Mouse (Mus musculus) forebrain, postnatal 0 days (tissue): ENCODE data around the gene Soat2. TPM values are rescaled to one million over a fixed set of nuclear protein-coding genes. Genes with fewer than 3 reads are reported as not detected.

Source experiments
- ATAC-seq: fragments of 200-750 bp; cut with Nextera tagmentation; 2 replicates; pipeline ENCODE4 v1.8.0; 2017; ENCODE audit warnings: mild to moderate bottlenecking, moderate library complexity
- DNase-seq: peaks from one replicate; pipeline ENCODE4 v3.0.0-alpha.2; 2015
- H3K27ac ChIP-seq: fragments of 300-500 bp; sonication (generic); 2 replicates; pipeline ENCODE4 v1.5.1; 2014; ENCODE audit warnings: low read depth, mild to moderate bottlenecking, antibody characterized with exemption, low read length, moderate library complexity, mixed read lengths
- H3K27me3 ChIP-seq: fragments of 300-500 bp; sonication (generic); 2 replicates; pipeline ENCODE4 v1.6.1; 2014; ENCODE audit warnings: mild to moderate bottlenecking, low read length, mixed read lengths; ENCODE audit not compliant: insufficient read depth
- H3K36me3 ChIP-seq: fragments of 300-500 bp; sonication (generic); 2 replicates; pipeline ENCODE4 v1.6.1; 2014; ENCODE audit warnings: mild to moderate bottlenecking, moderate library complexity; ENCODE audit not compliant: insufficient read depth
- H3K4me1 ChIP-seq: fragments of 300-500 bp; sonication (generic); 2 replicates; pipeline ENCODE4 v1.6.1; 2014; ENCODE audit warnings: antibody characterized with exemption; ENCODE audit not compliant: insufficient read depth
- H3K4me2 ChIP-seq: fragments of 300-500 bp; sonication (generic); 2 replicates; pipeline ENCODE4 v1.6.1; 2014; ENCODE audit warnings: low read depth, mild to moderate bottlenecking, moderate library complexity
- H3K4me3 ChIP-seq: fragments of 300-500 bp; sonication (generic); 2 replicates; pipeline ENCODE4 v1.5.1; 2014; ENCODE audit warnings: low read depth, low read length, mixed read lengths
- H3K9ac ChIP-seq: fragments of 300-500 bp; sonication (generic); 2 replicates; pipeline ENCODE4 v1.6.1; 2014; ENCODE audit warnings: mild to moderate bottlenecking
- H3K9me3 ChIP-seq: fragments of 300-500 bp; sonication (generic); 2 replicates; pipeline ENCODE4 v1.6.1; 2016; ENCODE audit warnings: low read length
- CTCF ChIP-seq: sonication (generic); IDR thresholded peaks from 2 replicates; pipeline ENCODE4 v1.5.1; 2016; ENCODE audit warnings: antibody characterized with exemption, control low read depth, low read depth
- WGBS: fragments of 180-500 bp; shearing (Covaris S2); extraction: QIAGEN DNeasy Blood & Tissue Kit; methylation state at CpG from one replicate; pipeline ENCODE4 v1.1.7; 2014; 5-methylcytosine and 5-hydroxymethylcytosine counted together
- polyA plus RNA-seq: library from polyadenylated mRNA; unstranded; fragments of >200 nt; fragmentation: Nextera tagmentation; extraction: Ambion mirVana; gene quantifications from 2 replicates; pipeline ENCODE4 v1.2.1, GENCODE M21; 2015
- total RNA-seq: library from RNA; depleted of rRNA; stranded (reverse); fragments of >200 nt; gene quantifications from 2 replicates; pipeline ENCODE4 v1.2.3, GENCODE M21; 2014

Soat2 gene
- total and polyA plus RNA-seq, 2 experiments from 2014 or later: 0.10 to 0.12 TPM

- H3K4me2 ChIP-seq: no peak overlapping the region
- no peak overlapping the region; the same call in 1 of the 2 replicates for H3K9ac ChIP-seq
- H3K27me3 ChIP-seq: no peaks in the 10 kb centered on the region
- no peak overlapping the region for H3K27ac ChIP-seq
- 86% methylated on average over 4 of the region's 4 CpGs for WGBS
- no peak for ATAC-seq
- no peak for DNase-seq
- H3K4me1 ChIP-seq: no peaks in the 10 kb centered on the region
- H3K36me3 ChIP-seq: peaks cover 32% of the 10 kb centered on the region
- H3K4me3 ChIP-seq: no peak overlapping the region
- H3K9me3 ChIP-seq: no peaks in the 10 kb centered on the region
- TF ChIP-seq CTCF: no peak
Measured at GRCm38 (mm10) chr15:102113674-102114073, 36.7 kb upstream of the Soat2 start.

- no peak overlapping the region for H3K4me3 ChIP-seq
- no peak overlapping the region for H3K27ac ChIP-seq
- no peak overlapping the region for H3K4me2 ChIP-seq
- H3K4me1 ChIP-seq: no peaks in the 10 kb centered on the region
- ATAC-seq (no peak), DNase-seq (no peak)
- no peak overlapping the region for H3K9ac ChIP-seq
- 84% methylated on average over 7 of the region's 7 CpGs for WGBS
- H3K36me3 ChIP-seq: peaks cover 43% of the 10 kb centered on the region
- no peaks in the 10 kb centered on the region for H3K9me3 ChIP-seq
- no peaks in the 10 kb centered on the region for H3K27me3 ChIP-seq
- no peak for TF ChIP-seq CTCF
Measured at GRCm38 (mm10) chr15:102114651-102115260, 35.6 kb upstream of the Soat2 start.

DNA sequence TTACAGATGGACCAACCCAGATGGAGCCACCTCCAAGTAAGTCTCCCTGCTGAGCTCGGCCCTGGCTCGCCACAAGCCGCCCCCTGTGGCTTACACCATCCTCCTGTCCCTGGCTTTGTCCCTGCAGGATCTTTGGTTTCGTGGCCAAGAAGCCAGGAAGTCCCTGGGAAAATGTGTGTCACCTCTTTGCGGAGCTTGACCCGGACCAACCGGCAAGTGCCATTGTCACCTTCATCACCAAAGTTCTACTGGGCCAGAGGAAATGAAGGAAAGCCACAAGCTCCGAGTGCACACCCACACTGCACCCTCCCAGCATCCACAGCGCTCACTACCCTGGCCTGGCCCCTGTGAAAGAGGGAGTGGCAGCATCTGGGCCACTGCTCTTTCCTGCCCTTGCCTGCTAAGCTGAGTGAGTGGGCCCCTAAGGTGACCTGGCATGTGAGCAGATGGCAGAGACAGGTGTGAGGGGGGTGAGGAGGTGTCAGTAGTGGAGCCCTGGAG, 34.5 kb upstream of the Soat2 start:
- H3K27me3 ChIP-seq: no peaks in the 10 kb centered on the region
- DNase-seq (no peak), ATAC-seq (no peak)
- H3K9me3 ChIP-seq: no peaks in the 10 kb centered on the region
- H3K4me1 ChIP-seq: no peaks in the 10 kb centered on the region
- H3K9ac ChIP-seq: no peak overlapping the region
- WGBS: 67% methylated on average over 9 of the region's 9 CpGs
- H3K36me3 ChIP-seq: peaks cover 51% of the 10 kb centered on the region
- H3K4me3 ChIP-seq: no peak overlapping the region
- H3K4me2 ChIP-seq: no peak overlapping the region
- no peak overlapping the region for H3K27ac ChIP-seq
- no peak for TF ChIP-seq CTCF

- Histone ChIP-seq H3K9me3 (no peaks in the 10 kb centered on the region), H3K4me1 (no peaks in the 10 kb centered on the region), H3K36me3 (peaks cover 62% of the 10 kb centered on the region), H3K4me2 (no peak overlapping the region), H3K4me3 (no peak overlapping the region), H3K9ac (no peak overlapping the region), H3K27ac (peak overlapping the region; percentile 59), H3K27me3 (no peaks in the 10 kb centered on the region)
- ATAC-seq (peak; percentile 51), DNase-seq (peak; percentile 54)
- no peak for TF ChIP-seq CTCF
- 47% methylated on average over 11 of the region's 11 CpGs for WGBS
Measured at GRCm38 (mm10) chr15:102116753-102117415, 33.4 kb upstream of the Soat2 start.

GRCm38 (mm10) chr15:102117461-102118443, 32.6 kb upstream of the Soat2 start:
- ATAC-seq (peak; percentile 27; the same call in 1 of the 2 replicates), DNase-seq (no peak)
- TF ChIP-seq CTCF: peak; percentile 65
- Histone ChIP-seq H3K27me3 (no peaks in the 10 kb centered on the region), H3K36me3 (peaks cover 68% of the 10 kb centered on the region), H3K9ac (no peak overlapping the region), H3K4me3 (no peak overlapping the region), H3K4me1 (no peaks in the 10 kb centered on the region), H3K4me2 (no peak overlapping the region), H3K27ac (peak overlapping the region; percentile 59), H3K9me3 (no peaks in the 10 kb centered on the region)
- 74% methylated on average over 19 of the region's 19 CpGs for WGBS

GRCm38 (mm10) chr15:102118591-102118990, 31.7 kb upstream of the Soat2 start:
- H3K4me1 ChIP-seq: no peaks in the 10 kb centered on the region
- no peak overlapping the region for H3K9ac ChIP-seq
- no peaks in the 10 kb centered on the region for H3K27me3 ChIP-seq
- WGBS: 80% methylated on average over 4 of the region's 4 CpGs
- H3K27ac ChIP-seq: no peak overlapping the region
- H3K36me3 ChIP-seq: peaks cover 73% of the 10 kb centered on the region
- H3K4me2 ChIP-seq: no peak overlapping the region
- no peak overlapping the region for H3K4me3 ChIP-seq
- no peak for TF ChIP-seq CTCF
- H3K9me3 ChIP-seq: no peaks in the 10 kb centered on the region
- no peak for DNase-seq
- no peak for ATAC-seq
